Mouse (Mus musculus): ENCODE results near the gene Gk. TPM values are rescaled to one million over a fixed set of nuclear protein-coding genes. Genes with fewer than 3 reads are reported as not detected.

The Gk gene
- polyA plus RNA-seq, 1 experiment: 0.69 TPM

GRCm38 (mm10) chrX:85721226-85721625 lies 55.4 kb downstream of the Gk start:
- H3K27ac ChIP-seq (ENCODE audit: control insufficient read depth, insufficient read depth, low read depth, low read length): no peak overlapping the region
- no peaks in the 10 kb centered on the region for H3K36me3 ChIP-seq (ENCODE audit: control insufficient read depth, insufficient read depth, low read length)
- peaks cover 3% of the 10 kb centered on the region; the same call in 1 of the 2 replicates for H3K4me1 ChIP-seq (ENCODE audit: control insufficient read depth, insufficient read depth, low read length)
- H3K4me3 ChIP-seq (ENCODE audit: control insufficient read depth, low read depth, low read length): no peak overlapping the region
- no peaks in the 10 kb centered on the region for H3K27me3 ChIP-seq (ENCODE audit: control insufficient read depth, insufficient read depth, low read length)
- TF ChIP-seq POLR2A (IDR thresholded peaks at IDR 0.05; ENCODE audit: control insufficient read depth, low read depth, low read length) (no peak), CTCF (IDR thresholded peaks at IDR 0.05; ENCODE audit: control insufficient read depth, insufficient read depth, insufficient replicate concordance, low read depth, low read length) (peak; percentile 34; the same call in 1 of the 2 replicates)

GRCm38 (mm10) chrX:85710399-85710798 lies 66.2 kb downstream of the Gk start:
- Histone ChIP-seq H3K4me3 (ENCODE audit: control insufficient read depth, low read depth, low read length) (no peak overlapping the region), H3K36me3 (ENCODE audit: control insufficient read depth, insufficient read depth, low read length) (no peaks in the 10 kb centered on the region), H3K27ac (ENCODE audit: control insufficient read depth, insufficient read depth, low read depth, low read length) (no peak overlapping the region), H3K4me1 (ENCODE audit: control insufficient read depth, insufficient read depth, low read length) (no peaks in the 10 kb centered on the region), H3K27me3 (ENCODE audit: control insufficient read depth, insufficient read depth, low read length) (no peaks in the 10 kb centered on the region)
- no peak for TF ChIP-seq POLR2A (IDR thresholded peaks at IDR 0.05; ENCODE audit: control insufficient read depth, low read depth, low read length)
- no peak for TF ChIP-seq CTCF (IDR thresholded peaks at IDR 0.05; ENCODE audit: control insufficient read depth, insufficient read depth, insufficient replicate concordance, low read depth, low read length)

DNA sequence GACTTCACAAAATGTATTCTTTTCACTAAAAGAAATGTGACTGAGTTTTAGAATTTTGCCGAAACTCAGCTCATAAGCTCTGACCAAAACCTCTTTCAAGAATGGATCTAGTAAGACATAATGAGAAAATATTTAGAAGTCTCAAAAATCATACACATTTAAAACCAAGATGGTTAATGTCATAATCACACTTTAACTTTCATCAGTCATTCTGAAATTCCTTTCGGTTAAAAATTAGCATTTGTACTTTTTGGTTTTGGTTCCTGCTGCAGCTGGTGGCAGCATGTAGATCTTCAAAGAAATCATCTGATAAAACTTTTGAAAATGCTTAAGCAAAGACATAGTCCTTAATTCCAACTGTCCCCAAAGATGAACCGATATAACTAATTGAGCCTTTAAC lies 70.9 kb downstream of the Gk start:
- no peak for TF ChIP-seq POLR2A (IDR thresholded peaks at IDR 0.05; ENCODE audit: control insufficient read depth, low read depth, low read length)
- no peak for TF ChIP-seq CTCF (IDR thresholded peaks at IDR 0.05; ENCODE audit: control insufficient read depth, insufficient read depth, insufficient replicate concordance, low read depth, low read length)
- H3K36me3 ChIP-seq (ENCODE audit: control insufficient read depth, insufficient read depth, low read length): no peaks in the 10 kb centered on the region
- no peak overlapping the region for H3K27ac ChIP-seq (ENCODE audit: control insufficient read depth, insufficient read depth, low read depth, low read length)
- H3K27me3 ChIP-seq (ENCODE audit: control insufficient read depth, insufficient read depth, low read length): no peaks in the 10 kb centered on the region
- no peaks in the 10 kb centered on the region for H3K4me1 ChIP-seq (ENCODE audit: control insufficient read depth, insufficient read depth, low read length)
- no peak overlapping the region for H3K4me3 ChIP-seq (ENCODE audit: control insufficient read depth, low read depth, low read length)

- Histone ChIP-seq H3K27me3 (ENCODE audit: control insufficient read depth, insufficient read depth, low read length) (no peaks in the 10 kb centered on the region), H3K4me3 (ENCODE audit: control insufficient read depth, low read depth, low read length) (no peak overlapping the region), H3K4me1 (ENCODE audit: control insufficient read depth, insufficient read depth, low read length) (no peaks in the 10 kb centered on the region), H3K36me3 (ENCODE audit: control insufficient read depth, insufficient read depth, low read length) (no peaks in the 10 kb centered on the region), H3K27ac (ENCODE audit: control insufficient read depth, insufficient read depth, low read depth, low read length) (no peak overlapping the region)
- no peak for TF ChIP-seq POLR2A (IDR thresholded peaks at IDR 0.05; ENCODE audit: control insufficient read depth, low read depth, low read length)
- no peak for TF ChIP-seq CTCF (IDR thresholded peaks at IDR 0.05; ENCODE audit: control insufficient read depth, insufficient read depth, insufficient replicate concordance, low read depth, low read length)
Measured at GRCm38 (mm10) chrX:85683723-85684122, 92.9 kb downstream of the Gk start.

DNA sequence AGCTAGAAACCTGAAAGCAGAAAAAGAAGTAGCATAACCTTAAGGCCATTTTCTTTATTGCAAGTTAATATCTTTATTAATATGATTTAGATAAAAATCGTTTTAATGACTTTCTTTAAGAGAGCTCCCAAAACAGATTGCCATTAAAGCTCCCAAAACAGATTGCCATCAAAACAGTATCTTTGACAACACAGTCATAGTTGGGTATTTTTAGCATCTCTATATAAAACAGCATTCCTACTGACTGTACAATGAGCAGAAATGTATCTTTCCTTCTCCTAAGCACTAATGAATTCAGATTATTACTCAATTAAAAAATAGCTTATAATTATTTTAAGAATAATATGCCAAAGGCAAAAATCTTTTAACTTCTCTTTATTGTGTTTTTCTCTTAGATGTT lies 94.5 kb downstream of the Gk start:
- Histone ChIP-seq H3K36me3 (ENCODE audit: control insufficient read depth, insufficient read depth, low read length) (no peaks in the 10 kb centered on the region), H3K4me1 (ENCODE audit: control insufficient read depth, insufficient read depth, low read length) (no peaks in the 10 kb centered on the region), H3K27me3 (ENCODE audit: control insufficient read depth, insufficient read depth, low read length) (no peaks in the 10 kb centered on the region), H3K27ac (ENCODE audit: control insufficient read depth, insufficient read depth, low read depth, low read length) (no peak overlapping the region), H3K4me3 (ENCODE audit: control insufficient read depth, low read depth, low read length) (no peak overlapping the region)
- TF ChIP-seq CTCF (IDR thresholded peaks at IDR 0.05; ENCODE audit: control insufficient read depth, insufficient read depth, insufficient replicate concordance, low read depth, low read length): no peak
- TF ChIP-seq POLR2A (IDR thresholded peaks at IDR 0.05; ENCODE audit: control insufficient read depth, low read depth, low read length): no peak

DNA sequence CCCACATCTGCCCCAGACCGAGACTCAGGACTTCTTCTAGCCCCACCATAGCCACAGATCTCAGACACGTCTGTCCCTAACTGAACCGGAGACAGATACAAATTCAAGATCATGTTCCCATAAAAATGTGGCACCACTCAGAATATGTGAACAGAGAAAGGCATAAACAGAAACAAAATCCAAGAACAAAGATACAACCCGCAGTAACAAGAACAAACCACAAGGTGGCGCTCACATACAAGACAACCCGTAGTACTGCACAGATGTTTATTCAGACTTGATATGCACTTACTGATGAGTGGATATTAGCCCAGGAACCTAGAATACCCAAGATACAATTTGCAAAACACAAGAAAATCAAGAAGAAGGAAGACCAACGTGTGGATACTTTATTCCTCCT lies 99.8 kb downstream of the Gk start:
- Histone ChIP-seq H3K27ac (ENCODE audit: control insufficient read depth, insufficient read depth, low read depth, low read length) (no peak overlapping the region), H3K36me3 (ENCODE audit: control insufficient read depth, insufficient read depth, low read length) (no peaks in the 10 kb centered on the region), H3K4me1 (ENCODE audit: control insufficient read depth, insufficient read depth, low read length) (no peaks in the 10 kb centered on the region), H3K4me3 (ENCODE audit: control insufficient read depth, low read depth, low read length) (no peak overlapping the region), H3K27me3 (ENCODE audit: control insufficient read depth, insufficient read depth, low read length) (no peaks in the 10 kb centered on the region)
- TF ChIP-seq POLR2A (IDR thresholded peaks at IDR 0.05; ENCODE audit: control insufficient read depth, low read depth, low read length): no peak
- peak; percentile 16; the same call in 1 of the 2 replicates for TF ChIP-seq CTCF (IDR thresholded peaks at IDR 0.05; ENCODE audit: control insufficient read depth, insufficient read depth, insufficient replicate concordance, low read depth, low read length)

Other genes with a start within 250 kb of the Gk start
- 2.9 and 3.1 TPM in 2 replicates for gene Tab3, start 202.8 kb downstream of the Gk start, polyA plus RNA-seq (2012; rRNA removed)
- not detected in 2 replicates for gene 5430427O19Rik, start 93.5 kb upstream of the Gk start, polyA plus RNA-seq (2012; rRNA removed)